1 mouse cellular context compared by ENCODE assay signal in genomic region chr12:79297884-79298636, GRCm38 (mm10).
A peak's percentile ranks its signal among the peaks of the same experiment; 100 is the strongest.
TF ChIP-seq lines count a peak whose summit lies in the region.

No protein-coding gene starts in this region.

TF ChIP-seq in MEL, 35 proteins besides CTCF, POLR2A, EP300 and RAD21 (continued from another document):
- TF ChIP-seq MYC (IDR thresholded peaks at IDR 0.05; ENCODE audit: low read depth, low read length) (peak; percentile 26; the same call in 1 of the 2 replicates), ZMIZ1 (IDR thresholded peaks at IDR 0.05; ENCODE audit: low read depth, low read length) (no peak), ZKSCAN1 (IDR thresholded peaks at IDR 0.05; ENCODE audit: low read depth, low read length) (no peak), MEF2A (IDR thresholded peaks at IDR 0.05; ENCODE audit: extremely low read depth, insufficient replicate concordance, low read depth, low read length, poor library complexity, severe bottlenecking) (no peak), TBP (IDR thresholded peaks at IDR 0.05; ENCODE audit: low read depth, low read length) (peak; percentile 78), POLR2AphosphoS5 (IDR thresholded peaks at IDR 0.05; ENCODE audit: borderline replicate concordance, low read depth, low read length) (no peak), CHD2 (IDR thresholded peaks at IDR 0.05; ENCODE audit: low read length) (no peak; the same call in 1 of the 2 replicates), TAL1 (IDR thresholded peaks at IDR 0.05; ENCODE audit: low read length) (no peak), ZC3H11A (IDR thresholded peaks at IDR 0.05; ENCODE audit: low read depth, low read length) (peak; percentile 12; the same call in 1 of the 2 replicates), USF2 (IDR thresholded peaks at IDR 0.05; ENCODE audit: borderline replicate concordance in 1 of 2, insufficient read depth in 1 of 2, low read depth in 1 of 2, low read length in 2 of 2) (peak in 1 of 2 experiments; percentile 12; a peak in 1 of 4 replicates), BHLHE40 (IDR thresholded peaks at IDR 0.05; ENCODE audit: borderline replicate concordance, low read depth, low read length) (peak; percentile 76; the same call in 1 of the 2 replicates)
